In the genomic region with DNA sequence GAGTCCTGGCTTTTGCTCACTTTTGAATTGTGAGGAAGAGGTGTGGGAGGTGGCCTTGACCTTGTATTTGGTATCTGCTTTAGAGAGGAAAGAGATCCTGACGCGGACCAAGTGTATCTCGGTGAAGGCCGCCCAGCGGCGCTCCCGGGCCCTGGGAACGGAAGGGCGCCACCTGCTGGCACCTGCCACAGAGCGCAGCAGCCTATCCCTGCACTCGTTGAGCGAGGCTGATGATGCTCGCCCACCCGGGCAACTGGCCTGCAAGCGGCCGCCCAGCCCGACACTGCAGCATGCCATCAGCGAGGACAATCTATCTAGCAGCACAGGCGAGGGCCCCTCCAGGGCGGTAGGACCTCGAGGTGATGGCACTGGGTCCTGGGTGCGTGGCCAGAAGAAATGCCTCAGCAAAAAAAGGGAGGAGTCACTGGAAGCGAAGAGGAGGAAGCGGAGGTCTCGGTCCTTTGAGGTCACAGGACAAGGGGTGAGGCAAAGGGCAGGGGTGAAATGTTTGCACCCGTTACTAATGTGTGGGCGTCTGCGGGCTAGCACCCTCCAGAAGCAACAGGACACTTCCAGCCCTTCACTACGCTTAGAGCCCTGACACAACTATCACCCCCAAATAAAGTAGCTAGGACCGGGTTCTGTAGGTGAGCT, we compare ENCODE assay signal across 8 mouse cellular contexts. TPM values are rescaled to one million over a fixed set of nuclear protein-coding genes. Genes with fewer than 3 reads are reported as not detected.
A peak's percentile ranks its signal among the peaks of the same experiment; 100 is the strongest.
DNase-seq lines count a peak whose midpoint lies in the region; ATAC-seq and TF ChIP-seq lines count a peak whose summit lies in the region.

No protein-coding gene starts in this region.

- no peak overlapping the region for H3K27ac ChIP-seq in hindbrain, embryonic 14.5 days
- no peak overlapping the region for H3K27ac ChIP-seq in left cerebral cortex, adult 2 months

- H3K9ac ChIP-seq in hindbrain, embryonic 14.5 days, result peak overlapping the region; percentile 12; the same call in 1 of the 2 replicates

- H3K4me2 ChIP-seq in hindbrain, embryonic 14.5 days (replicated peaks), result peak overlapping the region; percentile 48

- H3K27me3 ChIP-seq in hindbrain, embryonic 14.5 days (ENCODE audit: control insufficient read depth, insufficient read depth, low read length), result peaks cover 37% of the 10 kb centered on the region

- peak; percentile 38; the same call in 1 of the 2 replicates for ATAC-seq in hindbrain, embryonic 14.5 days (ENCODE audit: low FRiP score)
- ATAC-seq in megakaryocyte progenitor cell, adult 5-6 weeks (replicated peaks; ENCODE audit: poor library complexity), result peak; percentile 91

- H3K4me1 ChIP-seq in hindbrain, embryonic 14.5 days (replicated peaks; ENCODE audit: control insufficient read depth, insufficient read depth, low read length), result peaks cover 27% of the 10 kb centered on the region

- H3K36me3 ChIP-seq in hindbrain, embryonic 14.5 days (replicated peaks; ENCODE audit: control insufficient read depth, insufficient read depth), result no peaks in the 10 kb centered on the region

- 11% methylated on average over 30 of the region's 30 CpGs for WGBS in hindbrain, embryonic 14.5 days

- no peaks in the 10 kb centered on the region for H3K9me3 ChIP-seq in hindbrain, embryonic 14.5 days (ENCODE audit: control insufficient read depth, low read length)

- H3K4me3 ChIP-seq in hindbrain, embryonic 14.5 days (replicated peaks; ENCODE audit: low read length), result 0 out of 2 replicates have a peak overlapping the region, but pooled peaks have one; percentile 11
- no peak overlapping the region for H3K4me3 ChIP-seq in left cerebral cortex, adult 2 months

- intact Hi-C loops in left cerebral cortex, adult 2 months (cut with DNase I), result loop anchor here (1.0 kb wide), 1 partner anchor 44 kb away; no protein-coding TSS in a partner anchor

- peak; percentile 76 for DNase-seq in R1 (ENCODE audit: low read depth, low spot score)
- DNase-seq in cerebellum, postnatal 14 days, result peak; percentile 93 to 96
- peak; percentile 76 to 80 for DNase-seq in frontal cortex, postnatal 36 days (ENCODE audit: low spot score in 2 of 2)
- peak; percentile 90 for DNase-seq in hindbrain, embryonic 14.5 days (ENCODE audit: low spot score)
- DNase-seq in left cerebral cortex, adult 2 months (ENCODE audit: extremely low spot score in 1 of 2, low spot score in 2 of 2), result peak; percentile 79 to 87
- peak; percentile 80 to 89 for DNase-seq in right cerebral cortex, postnatal 10 days (ENCODE audit: low spot score in 2 of 2)
- peak; percentile 86 for DNase-seq in urinary bladder, postnatal 25 days (ENCODE audit: low spot score)

- no peak; the same call in none of the 2 replicates for TF ChIP-seq CTCF in left cerebral cortex, adult 2 months (IDR thresholded peaks at IDR 0.05)

RNA-seq across cellular contexts. Expression of a gene that starts 6.6 kb away (rescaled TPM):
- polyA plus RNA-seq in hindbrain, embryonic 14.5 days (2014; fragmentation: Nextera tagmentation; extraction: Ambion mirVana), result 20.0 and 22.1 TPM in 2 replicates
- total RNA-seq in left cerebral cortex, adult 2 months (2021), result 10 to 100 TPM; 29.5 to 29.8 TPM
- total RNA-seq in megakaryocyte progenitor cell, adult 5-6 weeks (2015), result not detected in 2 replicates
- total RNA-seq in megakaryocyte progenitor cell, adult 5-6 weeks (2017), result not detected in 2 replicates

RNA-seq across cellular contexts. Expression of a gene that starts 9.5 kb away (rescaled TPM):
- not detected in 2 replicates for polyA plus RNA-seq in hindbrain, embryonic 14.5 days (2014; fragmentation: Nextera tagmentation; extraction: Ambion mirVana)
- total RNA-seq in left cerebral cortex, adult 2 months (2021), result not detected
- not detected in 2 replicates for total RNA-seq in megakaryocyte progenitor cell, adult 5-6 weeks (2015)
- not detected in 2 replicates for total RNA-seq in megakaryocyte progenitor cell, adult 5-6 weeks (2017)

RNA-seq across cellular contexts. Expression of a gene that starts 24.0 kb away (rescaled TPM):
- polyA plus RNA-seq in hindbrain, embryonic 14.5 days (2014; fragmentation: Nextera tagmentation; extraction: Ambion mirVana), result 0.99 and 1.4 TPM in 2 replicates
- total RNA-seq in left cerebral cortex, adult 2 months (2021), result 1 to 10 TPM; 3.2 to 3.6 TPM
- total RNA-seq in megakaryocyte progenitor cell, adult 5-6 weeks (2015), result not detected in 2 replicates
- not detected in 2 replicates for total RNA-seq in megakaryocyte progenitor cell, adult 5-6 weeks (2017)

Comparison
In these comparisons a context has a peak if more than half of its experiments do, and no peak if none do; other contexts are left out.
1. RNA of a gene that starts 6.6 kb away (total RNA-seq): 29.5 to 29.8 TPM in left cerebral cortex, adult 2 months; not detected in megakaryocyte progenitor cell, adult 5-6 weeks; every median in the first group is over 10 times any median in the second.
2. Peak in every context shown above with its lines, with median percentiles within 50 percentile points of each other: DNase-seq.